Mouse (Mus musculus): ENCODE results near the gene Nrxn2. TPM values are rescaled to one million over a fixed set of nuclear protein-coding genes. Genes with fewer than 3 reads are reported as not detected.
A peak's percentile ranks its signal among the peaks of the same experiment; 100 is the strongest.

The Nrxn2 gene
- 0.39 and 0.50 TPM in 2 replicates for polyA plus RNA-seq (2015; fragmentation: Nextera tagmentation; extraction: Ambion mirVana)

DNA sequence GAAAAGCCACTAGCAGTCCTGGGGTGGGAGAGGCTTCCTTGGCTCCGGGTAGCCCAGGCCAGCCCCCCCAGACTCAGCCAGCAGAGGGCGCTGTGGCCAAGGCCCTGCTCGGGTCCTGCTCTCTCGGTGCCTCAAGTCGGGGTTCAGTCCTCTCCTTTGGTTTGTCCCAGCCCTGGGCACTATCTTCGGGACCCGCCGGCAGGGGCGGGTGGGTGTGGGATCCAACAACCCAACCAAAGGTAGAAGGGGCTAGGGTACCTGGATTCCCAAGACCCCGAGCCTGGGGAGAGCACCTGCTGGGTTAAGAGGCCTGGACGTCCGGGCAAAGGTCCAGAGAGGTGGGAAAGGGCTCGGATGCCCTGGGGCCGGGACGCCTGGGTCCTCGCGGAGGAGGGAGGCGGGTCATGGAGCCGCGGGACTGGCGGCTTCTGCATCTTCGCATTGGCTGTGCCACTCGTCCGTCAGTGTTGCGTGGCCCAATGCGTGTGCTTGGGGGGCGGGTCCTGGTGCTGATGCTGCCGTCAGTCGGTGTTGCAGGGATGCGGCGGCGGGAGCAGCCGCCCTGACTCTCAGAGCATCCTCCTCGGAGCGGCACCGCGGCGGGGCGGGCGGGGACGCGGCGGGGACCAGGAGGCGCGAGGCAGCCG, at the start of gene Nrxn2:
Gene Nrxn2 (plus strand): TSS at position 499 of the 647 bp plus-strand sequence.
- H3K4me2 ChIP-seq (ENCODE audit: low read depth, low read length), result peak within 1 kb of the TSS; percentile 79
- peak within 1 kb of the TSS; percentile 55 for H3K4me3 ChIP-seq (ENCODE audit: low read depth, low read length)
- H3K36me3 ChIP-seq (ENCODE audit: control insufficient read depth, insufficient read depth), result no peaks in the 10 kb centered on the region
- H3K9ac ChIP-seq (ENCODE audit: low read depth, low read length), result peak within 1 kb of the TSS; percentile 31; the same call in 1 of the 2 replicates
- peak; percentile 78 for ATAC-seq (ENCODE audit: low read depth)
- no peak within 1 kb of the TSS for H3K27ac ChIP-seq (ENCODE audit: low read length)
- H3K9me3 ChIP-seq (replicated peaks; ENCODE audit: control insufficient read depth, low read length), result no peaks in the 10 kb centered on the region
- peaks cover 4% of the 10 kb centered on the region for H3K4me1 ChIP-seq (ENCODE audit: control insufficient read depth, low read depth, low read length)
- H3K27me3 ChIP-seq (ENCODE audit: control insufficient read depth, insufficient read depth, low read depth, low read length), result peaks cover 44% of the 10 kb centered on the region
- WGBS (ENCODE audit: insufficient replicate concordance), result 2% methylated on average over 46 of the region's 46 CpGs

DNA sequence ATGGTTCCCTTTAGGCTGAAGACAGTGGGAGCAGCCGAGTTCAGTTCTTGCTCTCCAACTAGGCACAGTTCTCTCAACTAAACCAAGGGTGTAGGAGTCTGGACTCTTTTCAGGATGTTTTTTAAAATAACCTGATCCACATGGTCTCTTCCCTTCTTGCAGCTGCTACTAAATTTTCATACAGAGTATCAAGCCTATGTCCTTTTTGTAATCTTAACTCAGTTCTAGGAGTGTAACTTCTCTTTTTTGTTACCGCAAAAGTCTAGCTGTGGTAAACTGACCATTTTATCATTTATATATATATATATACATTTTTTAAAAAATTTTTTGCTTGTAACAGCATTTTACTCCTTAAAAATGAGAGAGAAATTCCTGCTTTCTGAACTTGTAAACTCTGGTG, 48.4 kb upstream of the Nrxn2 start:
- Histone ChIP-seq H3K36me3 (ENCODE audit: control insufficient read depth, insufficient read depth) (peaks cover 93% of the 10 kb centered on the region), H3K4me1 (ENCODE audit: control insufficient read depth, low read depth, low read length) (peaks cover 12% of the 10 kb centered on the region)
- WGBS (ENCODE audit: insufficient replicate concordance), result 89% methylated on average over 2 of the region's 2 CpGs

DNA sequence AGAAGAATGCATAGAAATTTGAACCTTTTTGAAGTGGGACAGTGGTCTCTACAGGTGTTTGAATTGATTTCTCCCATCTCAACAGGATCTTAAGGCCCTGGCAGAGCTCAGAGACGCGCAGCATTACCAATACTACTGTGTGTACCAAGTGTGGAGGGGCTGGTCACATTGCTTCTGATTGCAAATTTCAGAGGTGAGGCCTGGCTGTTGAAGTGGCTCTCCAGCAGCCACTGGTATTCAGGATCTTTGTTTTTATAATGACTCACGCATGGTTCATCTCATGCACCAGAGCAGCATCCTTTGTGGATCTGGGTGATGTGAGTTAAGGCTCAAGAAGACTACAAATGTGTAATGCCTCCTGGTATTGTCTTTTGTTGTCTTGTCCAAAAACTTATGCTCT, 46.1 kb upstream of the Nrxn2 start:
- peaks cover under 1% of the 10 kb centered on the region for H3K4me1 ChIP-seq (ENCODE audit: control insufficient read depth, low read depth, low read length)
- H3K4me2 ChIP-seq (ENCODE audit: low read depth, low read length), result no peak overlapping the region
- no peak overlapping the region for H3K9ac ChIP-seq (ENCODE audit: low read depth, low read length)
- H3K27me3 ChIP-seq (ENCODE audit: control insufficient read depth, insufficient read depth, low read depth, low read length), result no peaks in the 10 kb centered on the region
- peaks cover 95% of the 10 kb centered on the region for H3K36me3 ChIP-seq (ENCODE audit: control insufficient read depth, insufficient read depth)
- 85% methylated on average over 3 of the region's 3 CpGs for WGBS (ENCODE audit: insufficient replicate concordance)
- ATAC-seq (ENCODE audit: low read depth), result no peak
- H3K9me3 ChIP-seq (replicated peaks; ENCODE audit: control insufficient read depth, low read length), result no peaks in the 10 kb centered on the region
- no peak overlapping the region for H3K4me3 ChIP-seq (ENCODE audit: low read depth, low read length)
- no peak overlapping the region for H3K27ac ChIP-seq (ENCODE audit: low read length)

More for the DNA sequence above, 48.4 kb upstream of the Nrxn2 start:
- Histone ChIP-seq H3K4me2 (ENCODE audit: low read depth, low read length) (no peak overlapping the region), H3K9me3 (replicated peaks; ENCODE audit: control insufficient read depth, low read length) (no peaks in the 10 kb centered on the region), H3K27ac (ENCODE audit: low read length) (no peak overlapping the region), H3K9ac (ENCODE audit: low read depth, low read length) (no peak overlapping the region), H3K4me3 (ENCODE audit: low read depth, low read length) (no peak overlapping the region), H3K27me3 (ENCODE audit: control insufficient read depth, insufficient read depth, low read depth, low read length) (no peaks in the 10 kb centered on the region)
- ATAC-seq (ENCODE audit: low read depth), result no peak

DNA sequence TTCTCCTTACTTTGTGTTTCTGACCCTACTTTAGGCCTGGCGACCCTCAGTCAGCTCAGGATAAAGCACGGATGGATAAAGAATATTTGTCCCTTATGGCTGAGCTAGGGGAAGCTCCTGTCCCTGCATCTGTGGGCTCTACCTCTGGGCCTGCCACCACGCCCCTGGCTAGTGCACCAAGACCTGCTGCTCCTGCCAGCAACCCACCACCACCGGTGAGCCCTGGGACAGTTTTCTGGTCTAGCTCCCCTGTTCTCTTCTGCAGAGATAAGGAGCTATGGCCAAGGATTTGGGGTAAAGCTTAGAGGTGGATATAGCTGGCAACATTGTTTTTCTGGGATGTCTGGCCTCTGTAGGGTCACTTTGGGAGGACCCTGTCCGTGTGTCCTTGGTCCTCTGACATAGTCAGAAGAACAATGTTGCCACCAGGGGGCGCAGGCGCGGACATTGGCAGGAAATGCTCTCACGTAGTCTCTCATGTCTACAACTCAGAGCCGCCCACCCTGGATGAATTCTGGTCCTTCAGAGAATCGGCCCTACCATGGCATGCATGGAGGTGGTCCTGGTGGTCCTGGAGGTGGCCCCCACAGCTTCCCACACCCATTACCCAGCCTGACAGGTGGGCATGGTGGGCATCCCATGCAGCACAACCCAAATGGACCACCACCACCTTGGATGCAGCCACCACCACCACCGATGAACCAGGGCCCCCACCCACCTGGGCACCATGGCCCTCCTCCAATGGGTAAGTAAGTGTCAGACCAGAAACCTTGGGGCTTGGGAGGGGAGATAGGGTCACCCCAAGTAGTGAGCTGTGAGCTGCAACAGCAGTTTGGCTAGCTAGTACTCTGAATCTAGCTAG, 44.8 kb upstream of the Nrxn2 start:
- WGBS (ENCODE audit: insufficient replicate concordance), result 55% methylated on average over 12 of the region's 12 CpGs
- H3K4me1 ChIP-seq (ENCODE audit: control insufficient read depth, low read depth, low read length), result no peaks in the 10 kb centered on the region; the same call in 1 of the 2 replicates
- H3K4me2 ChIP-seq (ENCODE audit: low read depth, low read length), result no peak overlapping the region
- H3K9ac ChIP-seq (ENCODE audit: low read depth, low read length), result no peak overlapping the region
- no peaks in the 10 kb centered on the region for H3K9me3 ChIP-seq (replicated peaks; ENCODE audit: control insufficient read depth, low read length)
- no peak overlapping the region for H3K4me3 ChIP-seq (ENCODE audit: low read depth, low read length)
- ATAC-seq (ENCODE audit: low read depth), result no peak
- no peaks in the 10 kb centered on the region for H3K27me3 ChIP-seq (ENCODE audit: control insufficient read depth, insufficient read depth, low read depth, low read length)
- peaks cover 96% of the 10 kb centered on the region for H3K36me3 ChIP-seq (ENCODE audit: control insufficient read depth, insufficient read depth)
- no peak overlapping the region for H3K27ac ChIP-seq (ENCODE audit: low read length)

DNA sequence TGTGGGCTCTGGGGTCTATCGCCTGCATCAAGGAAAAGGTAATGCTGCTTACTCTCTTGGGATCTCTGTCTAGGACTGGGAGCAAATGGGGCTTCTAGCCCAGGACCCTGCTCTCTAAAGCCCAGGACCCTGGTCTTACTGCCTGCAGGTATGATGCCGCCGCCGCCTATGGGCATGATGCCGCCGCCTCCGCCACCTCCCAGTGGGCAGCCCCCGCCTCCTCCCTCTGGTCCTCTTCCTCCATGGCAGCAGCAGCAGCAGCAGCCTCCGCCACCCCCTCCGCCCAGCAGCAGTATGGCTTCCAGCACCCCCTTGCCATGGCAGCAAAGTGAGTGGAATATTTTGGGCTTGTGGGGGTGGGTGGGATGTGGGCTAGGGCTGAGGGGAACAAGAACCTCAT, 44.0 kb upstream of the Nrxn2 start:
- no peaks in the 10 kb centered on the region for H3K27me3 ChIP-seq (ENCODE audit: control insufficient read depth, insufficient read depth, low read depth, low read length)
- no peaks in the 10 kb centered on the region for H3K9me3 ChIP-seq (replicated peaks; ENCODE audit: control insufficient read depth, low read length)
- H3K36me3 ChIP-seq (ENCODE audit: control insufficient read depth, insufficient read depth), result peaks cover 89% of the 10 kb centered on the region
- H3K4me3 ChIP-seq (ENCODE audit: low read depth, low read length), result no peak overlapping the region
- H3K4me1 ChIP-seq (ENCODE audit: control insufficient read depth, low read depth, low read length), result no peaks in the 10 kb centered on the region; the same call in 1 of the 2 replicates
- 96% methylated on average over 10 of the region's 10 CpGs for WGBS (ENCODE audit: insufficient replicate concordance)
- no peak overlapping the region for H3K9ac ChIP-seq (ENCODE audit: low read depth, low read length)
- H3K27ac ChIP-seq (ENCODE audit: low read length), result no peak overlapping the region
- ATAC-seq (ENCODE audit: low read depth), result no peak
- H3K4me2 ChIP-seq (ENCODE audit: low read depth, low read length), result no peak overlapping the region

- Histone ChIP-seq H3K9me3 (replicated peaks; ENCODE audit: control insufficient read depth, low read length) (no peaks in the 10 kb centered on the region), H3K27ac (ENCODE audit: low read length) (no peak overlapping the region), H3K27me3 (ENCODE audit: control insufficient read depth, insufficient read depth, low read depth, low read length) (no peaks in the 10 kb centered on the region), H3K4me1 (ENCODE audit: control insufficient read depth, low read depth, low read length) (no peaks in the 10 kb centered on the region; the same call in 1 of the 2 replicates), H3K4me2 (ENCODE audit: low read depth, low read length) (no peak overlapping the region), H3K9ac (ENCODE audit: low read depth, low read length) (no peak overlapping the region), H3K36me3 (ENCODE audit: control insufficient read depth, insufficient read depth) (peaks cover 80% of the 10 kb centered on the region), H3K4me3 (ENCODE audit: low read depth, low read length) (no peak overlapping the region)
- peak; percentile 23; the same call in 1 of the 2 replicates for ATAC-seq (ENCODE audit: low read depth)
- WGBS (ENCODE audit: insufficient replicate concordance), result 91% methylated on average over 40 of the region's 42 CpGs
Measured at GRCm38 (mm10) chr19:6375423-6376254, 42.9 kb upstream of the Nrxn2 start.

DNA sequence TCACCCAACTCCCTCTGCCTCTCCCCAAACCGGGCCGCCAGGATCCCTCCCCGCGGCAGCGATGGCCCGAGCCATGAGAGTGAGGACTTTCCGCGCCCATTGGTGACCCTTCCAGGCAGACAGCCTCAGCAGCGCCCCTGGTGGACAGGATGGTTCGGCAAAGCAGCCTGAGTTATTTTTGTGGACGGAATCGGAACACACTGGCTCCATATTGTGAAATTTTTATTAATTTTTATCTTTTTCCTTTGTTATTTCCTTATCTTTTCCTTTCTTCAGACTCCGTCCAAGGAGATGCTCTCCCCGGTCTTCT, 42.3 kb upstream of the Nrxn2 start:
- H3K27me3 ChIP-seq (ENCODE audit: control insufficient read depth, insufficient read depth, low read depth, low read length), result no peaks in the 10 kb centered on the region
- H3K27ac ChIP-seq (ENCODE audit: low read length), result no peak overlapping the region
- no peak overlapping the region for H3K4me3 ChIP-seq (ENCODE audit: low read depth, low read length)
- no peak overlapping the region for H3K4me2 ChIP-seq (ENCODE audit: low read depth, low read length)
- H3K9me3 ChIP-seq (replicated peaks; ENCODE audit: control insufficient read depth, low read length), result no peaks in the 10 kb centered on the region
- peaks cover 75% of the 10 kb centered on the region for H3K36me3 ChIP-seq (ENCODE audit: control insufficient read depth, insufficient read depth)
- no peak for ATAC-seq (ENCODE audit: low read depth)
- H3K4me1 ChIP-seq (ENCODE audit: control insufficient read depth, low read depth, low read length), result no peaks in the 10 kb centered on the region; the same call in 1 of the 2 replicates
- H3K9ac ChIP-seq (ENCODE audit: low read depth, low read length), result no peak overlapping the region
- WGBS (ENCODE audit: insufficient replicate concordance), result 80% methylated on average over 14 of the region's 14 CpGs

DNA sequence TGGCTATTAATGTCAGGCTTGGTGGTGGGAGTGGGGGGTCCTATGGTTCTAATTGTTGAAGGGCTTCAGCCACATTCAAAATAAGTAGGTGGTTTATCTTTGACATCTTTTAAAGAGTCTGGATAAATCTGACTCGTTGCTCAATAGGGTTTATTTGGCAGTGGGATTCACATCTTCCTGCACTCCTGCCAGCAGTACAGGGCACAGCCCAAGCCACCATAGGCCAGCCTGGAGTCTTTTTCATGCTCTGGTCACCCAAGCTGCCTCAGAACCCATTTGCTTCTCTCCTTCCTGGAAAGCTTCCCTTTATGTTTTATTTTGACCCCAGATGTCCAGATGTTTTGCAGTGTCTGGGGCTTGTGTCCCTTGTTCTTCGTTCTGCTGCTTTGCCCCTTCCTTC, 41.9 kb upstream of the Nrxn2 start:
- Histone ChIP-seq H3K27me3 (ENCODE audit: control insufficient read depth, insufficient read depth, low read depth, low read length) (no peaks in the 10 kb centered on the region), H3K9ac (ENCODE audit: low read depth, low read length) (no peak overlapping the region), H3K4me1 (ENCODE audit: control insufficient read depth, low read depth, low read length) (no peaks in the 10 kb centered on the region; the same call in 1 of the 2 replicates), H3K9me3 (replicated peaks; ENCODE audit: control insufficient read depth, low read length) (no peaks in the 10 kb centered on the region), H3K4me3 (ENCODE audit: low read depth, low read length) (no peak overlapping the region), H3K27ac (ENCODE audit: low read length) (no peak overlapping the region), H3K36me3 (ENCODE audit: control insufficient read depth, insufficient read depth) (peaks cover 70% of the 10 kb centered on the region), H3K4me2 (ENCODE audit: low read depth, low read length) (no peak overlapping the region)
- no peak for ATAC-seq (ENCODE audit: low read depth)
- WGBS (ENCODE audit: insufficient replicate concordance), result 67% methylated on average over 2 of the region's 2 CpGs

Measured in liver, embryonic 16.5 days (tissue).